Mouse (Mus musculus) limb, embryonic 10.5 days (tissue): Measurements from ENCODE around the gene Ndufb8. TPM values are rescaled to one million over a fixed set of nuclear protein-coding genes. Genes with fewer than 3 reads are reported as not detected.

Source experiments
- DNase-seq: peaks from one replicate; pipeline ENCODE4 v3.0.0-alpha.2; 2017; ENCODE audit warnings: low spot score
- H3K27ac ChIP-seq: fragments of 300-500 bp; sonication (generic); 2 replicates; pipeline ENCODE4 v1.5.1; 2016; ENCODE audit warnings: mild to moderate bottlenecking
- H3K27me3 ChIP-seq: fragments of 300-500 bp; sonication (generic); 2 replicates; pipeline ENCODE4 v1.6.1; 2016; ENCODE audit warnings: low read depth, mild to moderate bottlenecking; ENCODE audit not compliant: poor library complexity, severe bottlenecking
- H3K36me3 ChIP-seq: fragments of 300-500 bp; sonication (generic); 2 replicates; pipeline ENCODE4 v1.6.1; 2016; ENCODE audit warnings: mild to moderate bottlenecking, moderate library complexity
- H3K4me1 ChIP-seq: fragments of 300-500 bp; sonication (generic); 2 replicates; pipeline ENCODE4 v1.6.1; 2016
- H3K4me3 ChIP-seq: fragments of 300-500 bp; sonication (generic); 2 replicates; pipeline ENCODE4 v1.5.1; 2016; ENCODE audit warnings: mild to moderate bottlenecking, moderate library complexity
- H3K9me3 ChIP-seq: fragments of 300-500 bp; sonication (generic); replicated peaks from 2 replicates; pipeline ENCODE4 v1.6.1; 2016; ENCODE audit warnings: mild to moderate bottlenecking
- WGBS: fragments of 180-500 bp; shearing (Covaris S2); methylation state at CpG from one replicate; pipeline ENCODE4 v1.1.7; 2016; 5-methylcytosine and 5-hydroxymethylcytosine counted together
- polyA plus RNA-seq: library from polyadenylated mRNA; unstranded; fragments of >200 nt; fragmentation: Nextera tagmentation; extraction: Ambion mirVana; gene quantifications from 2 replicates; pipeline ENCODE4 v1.2.1, GENCODE M21; 2016

The Ndufb8 gene
- polyA plus RNA-seq, 1 experiment from 2014 or later = 664 TPM

GRCm38 (mm10) chr19:44562652-44563206 lies 7.5 kb upstream of the Ndufb8 start, which contains the start of gene Hif1an:
Gene Hif1an, plus strand, starts transcription at chr19:44562850.
- Histone ChIP-seq H3K4me3 (peak within 1 kb of the TSS; percentile 72), H3K27ac (peak within 1 kb of the TSS; percentile 94), H3K4me1 (peaks cover 27% of the 10 kb centered on the region)

GRCm38 (mm10) chr19:44554490-44554860 lies 765 bp downstream of the Ndufb8 start:
- H3K36me3 ChIP-seq = peaks cover 43% of the 10 kb centered on the region
- DNase-seq = no peak
- WGBS = 10% methylated on average over 8 of the region's 8 CpGs
- peaks cover 15% of the 10 kb centered on the region for H3K4me1 ChIP-seq
- peaks cover 5% of the 10 kb centered on the region; the same call in 1 of the 2 replicates for H3K27me3 ChIP-seq
- peak overlapping the region; percentile 77 for H3K4me3 ChIP-seq
- peak overlapping the region; percentile 94 for H3K27ac ChIP-seq
- no peaks in the 10 kb centered on the region for H3K9me3 ChIP-seq

More at GRCm38 (mm10) chr19:44562652-44563206, 7.5 kb upstream of the Ndufb8 start, which contains the start of gene Hif1an:
- Histone ChIP-seq H3K36me3 (peaks cover 35% of the 10 kb centered on the region), H3K9me3 (no peaks in the 10 kb centered on the region), H3K27me3 (peaks cover 7% of the 10 kb centered on the region; the same call in 1 of the 2 replicates)
- DNase-seq = peak; percentile 95
- WGBS = under 1% methylated on average over 33 of the region's 33 CpGs

- no peak for DNase-seq
- no peak overlapping the region for H3K27ac ChIP-seq
- H3K36me3 ChIP-seq = peaks cover 55% of the 10 kb centered on the region
- H3K4me1 ChIP-seq = peaks cover 15% of the 10 kb centered on the region
- H3K9me3 ChIP-seq = no peaks in the 10 kb centered on the region
- H3K27me3 ChIP-seq = no peaks in the 10 kb centered on the region
- no peak overlapping the region for H3K4me3 ChIP-seq
- WGBS = 96% methylated on average over 4 of the region's 4 CpGs
These were observed 2.0 kb downstream of the Ndufb8 start for GRCm38 (mm10) chr19:44553286-44553685.

GRCm38 (mm10) chr19:44552731-44553130 lies 2.5 kb downstream of the Ndufb8 start, which contains the start of gene Gm20538:
Gene Gm20538, minus strand, starts transcription at chr19:44552831.
- no peak for DNase-seq
- H3K27me3 ChIP-seq = no peaks in the 10 kb centered on the region
- peaks cover 15% of the 10 kb centered on the region for H3K4me1 ChIP-seq
- WGBS = 94% methylated on average over 4 of the region's 4 CpGs
- H3K27ac ChIP-seq = no peak within 1 kb of the TSS
- H3K36me3 ChIP-seq = peaks cover 60% of the 10 kb centered on the region
- no peaks in the 10 kb centered on the region for H3K9me3 ChIP-seq
- H3K4me3 ChIP-seq = 0 out of 2 replicates have a peak within 1 kb of the TSS, but pooled peaks have one; percentile 77

- peak; percentile 79 for DNase-seq
- under 1% methylated on average over 47 of the region's 47 CpGs for WGBS
- peaks cover 7% of the 10 kb centered on the region for H3K4me1 ChIP-seq
- peaks cover 28% of the 10 kb centered on the region for H3K36me3 ChIP-seq
- H3K27ac ChIP-seq = peak within 1 kb of the TSS; percentile 73
- 0 out of 2 replicates have a peak, but pooled peaks cover 7% of the 10 kb centered on the region for H3K27me3 ChIP-seq
- peak within 1 kb of the TSS; percentile 61 for H3K4me3 ChIP-seq
- H3K9me3 ChIP-seq = peaks cover 2% of the 10 kb centered on the region; the same call in 1 of the 2 replicates
These were observed 9.8 kb downstream of the Ndufb8 start, which contains the start of gene Sec31b for GRCm38 (mm10) chr19:44545321-44546041. Gene Sec31b, minus strand, starts transcription at chr19:44545864.

GRCm38 (mm10) chr19:44544775-44545174 lies 10.5 kb downstream of the Ndufb8 start:
- peak; percentile 78 for DNase-seq
- Histone ChIP-seq H3K9me3 (peaks cover 2% of the 10 kb centered on the region; the same call in 1 of the 2 replicates), H3K4me3 (peak overlapping the region; percentile 61), H3K36me3 (peaks cover 21% of the 10 kb centered on the region), H3K27me3 (0 out of 2 replicates have a peak, but pooled peaks cover 7% of the 10 kb centered on the region), H3K27ac (no peak overlapping the region), H3K4me1 (peaks cover 7% of the 10 kb centered on the region)
- 3% methylated on average over 13 of the region's 13 CpGs for WGBS

- DNase-seq = no peak
- WGBS = 65% methylated on average over 10 of the region's 10 CpGs
- Histone ChIP-seq H3K9me3 (peaks cover 2% of the 10 kb centered on the region; the same call in 1 of the 2 replicates), H3K4me1 (peaks cover 7% of the 10 kb centered on the region), H3K36me3 (peaks cover 17% of the 10 kb centered on the region), H3K27me3 (0 out of 2 replicates have a peak, but pooled peaks cover 7% of the 10 kb centered on the region), H3K27ac (no peak overlapping the region), H3K4me3 (peak overlapping the region; percentile 61; the same call in 1 of the 2 replicates)
These were observed 10.9 kb downstream of the Ndufb8 start for GRCm38 (mm10) chr19:44544372-44544771.

GRCm38 (mm10) chr19:44542694-44543178 lies 12.5 kb downstream of the Ndufb8 start:
- WGBS = 88% methylated on average over 8 of the region's 8 CpGs
- Histone ChIP-seq H3K27ac (no peak overlapping the region), H3K27me3 (0 out of 2 replicates have a peak, but pooled peaks cover 7% of the 10 kb centered on the region), H3K9me3 (peaks cover 2% of the 10 kb centered on the region; the same call in 1 of the 2 replicates), H3K4me3 (no peak overlapping the region), H3K4me1 (peaks cover 7% of the 10 kb centered on the region), H3K36me3 (peaks cover under 1% of the 10 kb centered on the region; the same call in 1 of the 2 replicates)
- no peak for DNase-seq

GRCm38 (mm10) chr19:44537416-44537815 lies 17.8 kb downstream of the Ndufb8 start:
- DNase-seq = no peak
- peaks cover 6% of the 10 kb centered on the region; the same call in 1 of the 2 replicates for H3K4me1 ChIP-seq
- peaks cover 5% of the 10 kb centered on the region; the same call in 1 of the 2 replicates for H3K27me3 ChIP-seq
- WGBS = 88% methylated on average over 8 of the region's 8 CpGs
- H3K9me3 ChIP-seq = peaks cover 2% of the 10 kb centered on the region; the same call in 1 of the 2 replicates
- no peak overlapping the region for H3K4me3 ChIP-seq
- no peaks in the 10 kb centered on the region for H3K36me3 ChIP-seq
- H3K27ac ChIP-seq = no peak overlapping the region

- Histone ChIP-seq H3K27me3 (peaks cover 17% of the 10 kb centered on the region), H3K27ac (no peak overlapping the region), H3K4me1 (peaks cover 6% of the 10 kb centered on the region; the same call in 1 of the 2 replicates), H3K36me3 (no peaks in the 10 kb centered on the region), H3K9me3 (no peaks in the 10 kb centered on the region; the same call in 1 of the 2 replicates), H3K4me3 (no peak overlapping the region)
- DNase-seq = no peak
- WGBS = 39% methylated on average over 3 of the region's 3 CpGs
These were observed 19.9 kb downstream of the Ndufb8 start for GRCm38 (mm10) chr19:44535376-44535775.

- no peaks in the 10 kb centered on the region for H3K9me3 ChIP-seq
- H3K4me1 ChIP-seq = peaks cover 6% of the 10 kb centered on the region; the same call in 1 of the 2 replicates
- H3K27ac ChIP-seq = no peak overlapping the region
- no peaks in the 10 kb centered on the region for H3K36me3 ChIP-seq
- peaks cover 17% of the 10 kb centered on the region for H3K27me3 ChIP-seq
- DNase-seq = no peak
- H3K4me3 ChIP-seq = no peak overlapping the region
- WGBS = 86% methylated on average over 6 of the region's 6 CpGs
These were observed 25.2 kb downstream of the Ndufb8 start for GRCm38 (mm10) chr19:44530018-44530417.

- H3K27me3 ChIP-seq = 0 out of 2 replicates have a peak, but pooled peaks cover 4% of the 10 kb centered on the region
- H3K4me1 ChIP-seq = no peaks in the 10 kb centered on the region
- no peak overlapping the region for H3K27ac ChIP-seq
- DNase-seq = no peak
- H3K9me3 ChIP-seq = no peaks in the 10 kb centered on the region
- no peak overlapping the region for H3K4me3 ChIP-seq
- WGBS = 86% methylated on average over 9 of the region's 9 CpGs
- H3K36me3 ChIP-seq = no peaks in the 10 kb centered on the region
These were observed 29.6 kb downstream of the Ndufb8 start for GRCm38 (mm10) chr19:44525551-44526205.
